Mouse (Mus musculus) lung, postnatal 0 days (tissue): ENCODE measurements around the gene Hspa4. TPM values are rescaled to one million over a fixed set of nuclear protein-coding genes. Genes with fewer than 3 reads are reported as not detected.
"Not testable (repeated sequence)": the region's sequence is repeated elsewhere in the genome, so short reads cannot be mapped to it uniquely, and the experiment has no call there.

Experiments
- ATAC-seq: fragments of 200-750 bp; cut with Nextera tagmentation; 2 replicates; pipeline ENCODE4 v1.8.0; 2017; ENCODE audit warnings: moderate library complexity
- DNase-seq: peaks from one replicate; pipeline ENCODE4 v3.0.0-alpha.2; 2016; ENCODE audit warnings: low spot score
- H3K27ac ChIP-seq: fragments of 300-500 bp; sonication (generic); 2 replicates; pipeline ENCODE4 v1.5.1; 2014; ENCODE audit warnings: antibody characterized with exemption, mild to moderate bottlenecking, low read length, mixed read lengths
- H3K27me3 ChIP-seq: fragments of 300-500 bp; sonication (generic); replicated peaks from 2 replicates; pipeline ENCODE4 v1.6.1; 2014; ENCODE audit warnings: low read length, mixed read lengths; ENCODE audit not compliant: insufficient read depth
- H3K36me3 ChIP-seq: fragments of 300-500 bp; sonication (generic); 2 replicates; pipeline ENCODE4 v1.6.1; 2014; ENCODE audit warnings: low read length, mixed read lengths; ENCODE audit not compliant: insufficient read depth
- H3K4me1 ChIP-seq: fragments of 300-500 bp; sonication (generic); 2 replicates; pipeline ENCODE4 v1.6.1; 2014; ENCODE audit warnings: antibody characterized with exemption, low read depth, low read length, mixed read lengths; ENCODE audit not compliant: insufficient read depth
- H3K4me2 ChIP-seq: fragments of 300-500 bp; sonication (generic); replicated peaks from 2 replicates; pipeline ENCODE4 v1.6.1; 2014; ENCODE audit warnings: low read depth, mild to moderate bottlenecking, low read length, moderate library complexity, mixed read lengths
- H3K4me3 ChIP-seq: fragments of 300-500 bp; sonication (generic); 2 replicates; pipeline ENCODE4 v1.5.1; 2014; ENCODE audit warnings: low read depth, low read length
- H3K9ac ChIP-seq: fragments of 300-500 bp; sonication (generic); replicated peaks from 2 replicates; pipeline ENCODE4 v1.6.1; 2014; ENCODE audit warnings: low read depth, mild to moderate bottlenecking
- H3K9me3 ChIP-seq: fragments of 300-500 bp; sonication (generic); 2 replicates; pipeline ENCODE4 v1.6.1; 2016; ENCODE audit warnings: low read length, mixed read lengths
- CTCF ChIP-seq: IDR thresholded peaks from 2 replicates; pipeline ENCODE4 v1.5.1; 2016; ENCODE audit warnings: antibody characterized with exemption, mild to moderate bottlenecking
- EP300 ChIP-seq: IDR thresholded peaks from 2 replicates; pipeline ENCODE4 v1.6.1; 2016; ENCODE audit warnings: antibody characterized with exemption, mild to moderate bottlenecking, control low read depth
- WGBS: fragments of 180-500 bp; shearing (Covaris S2); extraction: QIAGEN DNeasy Blood & Tissue Kit; methylation state at CpG from one replicate; pipeline ENCODE4 v1.1.7; 2014; 5-methylcytosine and 5-hydroxymethylcytosine counted together
- polyA plus RNA-seq: library from polyadenylated mRNA; unstranded; fragments of >200 nt; fragmentation: Nextera tagmentation; extraction: Ambion mirVana; gene quantifications from 2 replicates; pipeline ENCODE4 v1.2.1, GENCODE M21; 2015

Gene Hspa4
- polyA plus RNA-seq, 1 experiment from 2014 or later = 42.0 TPM

DNA sequence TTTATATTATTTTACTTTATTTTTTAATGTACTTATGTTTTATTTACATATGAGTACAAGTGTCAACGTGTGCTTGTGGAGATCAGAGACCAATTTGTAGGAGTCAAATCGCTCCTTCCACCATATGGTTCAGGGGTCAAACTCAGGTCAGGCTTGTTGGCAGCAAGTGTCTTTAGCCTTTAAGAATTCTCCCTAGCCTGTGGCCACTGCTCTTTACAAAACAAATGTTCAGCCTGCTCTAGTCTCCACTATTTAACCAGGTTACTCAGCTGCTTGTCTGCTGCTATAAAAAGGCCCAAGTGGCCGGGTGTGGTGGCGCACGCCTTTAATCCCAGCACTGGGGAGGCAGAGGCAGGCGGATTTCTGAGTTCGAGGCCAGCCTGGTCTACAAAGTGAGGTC, 17.8 kb upstream of the Hspa4 start:
- no peak overlapping the region for H3K9ac ChIP-seq
- H3K36me3 ChIP-seq = no peaks in the 10 kb centered on the region
- ATAC-seq (no peak), DNase-seq (no peak)
- no peaks in the 10 kb centered on the region for H3K9me3 ChIP-seq
- WGBS = 72% methylated on average over 7 of the region's 7 CpGs
- TF ChIP-seq CTCF = no peak
- no peak for TF ChIP-seq EP300
- no peaks in the 10 kb centered on the region for H3K27me3 ChIP-seq
- H3K4me3 ChIP-seq = no peak overlapping the region
- no peak overlapping the region for H3K4me2 ChIP-seq
- H3K4me1 ChIP-seq = no peaks in the 10 kb centered on the region
- no peak overlapping the region for H3K27ac ChIP-seq

DNA sequence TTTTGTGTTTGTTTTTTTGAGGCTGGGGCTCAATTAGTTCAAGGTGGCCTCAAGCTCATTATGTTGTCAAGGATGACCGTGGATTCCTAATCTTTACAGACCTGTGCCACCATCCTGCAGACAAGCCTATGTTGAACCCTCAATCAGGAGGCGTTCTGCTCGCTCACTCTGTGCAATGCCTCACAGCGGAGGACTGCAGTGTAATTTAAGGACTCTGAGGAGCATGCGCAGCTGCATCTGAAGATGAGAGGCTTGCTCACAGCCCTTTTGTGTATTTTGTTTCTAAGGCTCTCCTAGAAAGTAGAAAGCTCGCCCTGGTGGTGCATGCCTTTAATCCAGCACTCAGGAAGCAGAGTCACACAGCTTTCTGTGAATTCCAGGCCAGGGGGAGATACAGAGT, 16.7 kb upstream of the Hspa4 start:
- H3K4me3 ChIP-seq = no peak overlapping the region
- 31% methylated on average over 6 of the region's 6 CpGs for WGBS
- no peaks in the 10 kb centered on the region for H3K36me3 ChIP-seq
- H3K27me3 ChIP-seq = no peaks in the 10 kb centered on the region
- H3K9me3 ChIP-seq = no peaks in the 10 kb centered on the region
- DNase-seq = peak; percentile 64
- H3K4me2 ChIP-seq = no peak overlapping the region
- no peak overlapping the region for H3K9ac ChIP-seq
- no peak for ATAC-seq
- H3K27ac ChIP-seq = 0 out of 2 replicates have a peak overlapping the region, but pooled peaks have one; percentile 26
- no peak for TF ChIP-seq CTCF
- TF ChIP-seq EP300 = no peak
- no peaks in the 10 kb centered on the region for H3K4me1 ChIP-seq

DNA sequence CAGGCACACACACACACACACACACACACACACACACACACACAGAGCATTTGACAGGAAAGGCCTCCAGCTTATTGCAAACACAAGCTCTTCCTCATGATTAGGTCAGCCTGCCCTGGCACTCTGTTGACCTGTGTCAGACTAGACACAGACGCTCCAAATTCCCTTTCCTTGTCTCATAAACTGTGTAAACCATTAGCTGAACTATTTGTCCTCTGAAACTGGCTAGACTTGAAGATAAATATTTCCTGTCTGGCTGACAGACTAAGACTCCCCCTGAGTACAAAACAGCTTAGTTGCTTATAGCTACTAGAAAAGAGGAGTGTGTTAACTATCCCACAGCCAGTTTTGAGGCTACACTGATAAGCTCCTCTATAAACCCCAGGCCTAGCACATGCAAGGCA, 14.5 kb upstream of the Hspa4 start:
- H3K27me3 ChIP-seq = no peaks in the 10 kb centered on the region
- ATAC-seq = peak; percentile 94
- H3K27ac ChIP-seq = peak overlapping the region; percentile 62
- H3K4me2 ChIP-seq = no peak overlapping the region
- 4% methylated on average over 1 of the region's 1 CpGs for WGBS
- no peaks in the 10 kb centered on the region for H3K9me3 ChIP-seq
- H3K4me1 ChIP-seq = no peaks in the 10 kb centered on the region
- H3K4me3 ChIP-seq = no peak overlapping the region
- TF ChIP-seq CTCF = no peak
- TF ChIP-seq EP300 = peak; percentile 99
- no peaks in the 10 kb centered on the region for H3K36me3 ChIP-seq
- H3K9ac ChIP-seq = no peak overlapping the region
- peak; percentile 92 for DNase-seq

DNA sequence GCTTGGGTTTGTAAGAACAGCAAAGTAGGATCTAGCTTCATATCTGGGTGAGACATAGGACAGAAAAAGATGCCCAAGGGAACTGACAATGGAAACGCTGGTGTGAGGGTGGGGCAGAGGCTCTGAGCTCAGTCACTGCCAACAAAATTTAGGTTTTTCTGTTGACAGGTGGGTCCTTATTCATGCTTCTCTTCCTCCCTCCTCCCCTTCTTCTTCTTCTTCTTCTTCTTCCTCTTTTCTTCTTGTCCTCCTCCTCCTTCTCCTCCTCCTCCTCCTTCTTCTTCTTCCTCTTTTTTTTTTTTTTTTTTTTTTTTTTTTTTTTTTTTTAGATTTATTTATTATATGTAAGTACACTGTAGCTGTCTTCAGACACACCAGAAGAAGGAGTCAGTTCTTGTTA, 12.6 kb upstream of the Hspa4 start:
- H3K9ac ChIP-seq, H3K27me3 ChIP-seq, H3K9me3 ChIP-seq, ATAC-seq, H3K4me2 ChIP-seq, DNase-seq, H3K36me3 ChIP-seq, H3K27ac ChIP-seq, H3K4me3 ChIP-seq: not testable (repeated sequence)
- WGBS = 79% methylated on average over 1 of the region's 1 CpGs
- peaks cover 13% of the 10 kb centered on the region; the same call in 1 of the 2 replicates for H3K4me1 ChIP-seq

DNA sequence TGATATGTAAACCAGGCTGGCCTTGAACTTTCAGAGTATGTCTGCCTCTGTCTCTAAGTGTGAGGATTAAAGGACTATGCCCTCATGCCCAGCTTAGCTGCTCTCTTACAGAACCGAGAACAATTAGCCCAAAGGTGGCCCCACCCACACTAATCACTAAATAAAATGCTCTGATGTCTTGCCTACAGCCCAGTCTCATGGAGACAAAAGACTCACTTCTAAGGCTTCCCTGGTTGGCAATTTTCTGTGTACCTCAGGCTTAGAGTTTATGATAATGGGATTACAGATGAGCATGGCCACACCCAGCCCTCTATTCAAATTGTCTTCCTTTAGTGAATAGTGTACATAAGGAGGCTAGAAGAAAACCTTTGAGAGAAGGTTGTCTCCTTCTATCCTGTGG, 11.1 kb upstream of the Hspa4 start:
- ATAC-seq (no peak), DNase-seq (no peak)
- Histone ChIP-seq H3K4me1 (peaks cover 18% of the 10 kb centered on the region; the same call in 1 of the 2 replicates), H3K4me3 (no peak overlapping the region), H3K27ac (no peak overlapping the region), H3K9me3 (no peaks in the 10 kb centered on the region), H3K4me2 (no peak overlapping the region), H3K9ac (no peak overlapping the region), H3K36me3 (no peaks in the 10 kb centered on the region), H3K27me3 (no peaks in the 10 kb centered on the region)
- no peak for TF ChIP-seq CTCF
- WGBS = 54% methylated on average over 1 of the region's 1 CpGs

DNA sequence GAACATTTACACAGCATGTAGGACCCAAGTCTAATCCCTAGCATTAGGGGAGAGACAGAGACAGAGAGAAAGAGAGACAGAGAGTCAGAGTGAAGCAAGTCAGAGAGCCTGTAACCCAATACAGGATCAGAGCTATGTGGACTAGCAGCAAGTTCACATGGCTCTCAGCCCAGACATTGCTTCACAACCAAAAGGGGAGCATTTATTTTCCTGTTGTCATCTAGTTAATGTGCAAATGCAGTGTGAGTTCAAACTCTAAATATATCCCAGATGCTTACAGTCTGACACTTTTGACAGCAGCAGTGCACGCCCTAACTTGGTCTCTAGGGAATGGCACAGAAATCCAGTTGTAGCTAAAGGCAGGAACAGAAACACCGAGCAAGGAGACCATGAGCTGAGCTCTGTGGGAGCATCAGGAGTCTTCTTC, 8.6 kb upstream of the Hspa4 start:
- no peak overlapping the region for H3K9ac ChIP-seq
- peak overlapping the region; percentile 90 for H3K27ac ChIP-seq
- peaks cover 18% of the 10 kb centered on the region; the same call in 1 of the 2 replicates for H3K4me1 ChIP-seq
- DNase-seq (peak; percentile 95), ATAC-seq (peak; percentile 82)
- H3K9me3 ChIP-seq = no peaks in the 10 kb centered on the region
- no peak overlapping the region for H3K4me3 ChIP-seq
- no peak overlapping the region for H3K4me2 ChIP-seq
- 37% methylated on average over 2 of the region's 2 CpGs for WGBS
- H3K36me3 ChIP-seq = no peaks in the 10 kb centered on the region
- H3K27me3 ChIP-seq = no peaks in the 10 kb centered on the region
- TF ChIP-seq CTCF = no peak
- peak; percentile 57; the same call in 1 of the 2 replicates for TF ChIP-seq EP300

DNA sequence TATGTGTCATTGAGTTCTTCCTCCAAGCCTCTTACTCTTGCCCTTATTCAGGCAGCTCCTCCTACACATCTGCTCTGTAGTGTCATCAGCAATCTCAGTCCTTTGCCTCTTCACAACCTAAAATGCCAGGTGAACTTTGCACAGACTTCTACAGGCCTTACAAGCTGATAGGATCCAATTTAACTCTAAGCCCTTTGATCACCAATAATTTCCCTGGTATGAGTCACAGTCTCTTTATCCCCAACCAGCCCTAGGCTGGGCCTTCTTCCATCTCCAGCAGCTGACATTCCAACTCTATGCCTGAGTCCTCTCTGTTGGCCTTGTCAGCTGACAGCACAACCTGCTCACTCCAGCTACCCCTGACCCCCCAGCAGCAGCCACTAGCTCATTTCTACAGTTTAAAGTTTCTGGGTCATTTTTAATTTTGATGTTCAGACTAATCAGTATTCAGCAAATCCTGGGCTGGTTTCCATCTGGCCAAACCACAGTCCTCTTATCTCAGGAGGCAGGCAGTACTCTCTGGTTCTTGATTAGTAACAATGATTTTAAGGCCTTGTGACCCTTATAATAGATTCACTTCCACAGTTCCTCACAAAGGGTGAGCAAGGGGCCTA, 8.1 kb upstream of the Hspa4 start:
- DNase-seq = peak; percentile 79
- ATAC-seq = peak; percentile 71
- Histone ChIP-seq H3K9me3 (no peaks in the 10 kb centered on the region), H3K27ac (peak overlapping the region; percentile 90), H3K4me3 (no peak overlapping the region), H3K4me2 (no peak overlapping the region), H3K27me3 (no peaks in the 10 kb centered on the region), H3K9ac (no peak overlapping the region), H3K4me1 (peaks cover 18% of the 10 kb centered on the region; the same call in 1 of the 2 replicates), H3K36me3 (no peaks in the 10 kb centered on the region)
- TF ChIP-seq CTCF (no peak), EP300 (no peak)
